Mouse (Mus musculus) MEL (cell line): ENCODE results near the gene Mapkap1. TPM values are rescaled to one million over a fixed set of nuclear protein-coding genes. Genes with fewer than 3 reads are reported as not detected.
A peak's percentile ranks its signal among the peaks of the same experiment; 100 is the strongest.

Experiments used
- DNase-seq: peaks from one replicate; pipeline ENCODE4 v3.0.0; 2011; ENCODE audit warnings: low read depth, low spot score
- H3K27ac ChIP-seq: 2 replicates; pipeline ENCODE4 v1.5.1; 2012; ENCODE audit warnings: low read depth, mild to moderate bottlenecking, control low read depth, low read length, moderate library complexity; ENCODE audit not compliant: control insufficient read depth
- H3K27me3 ChIP-seq, 2 experiments: fragments of 150-350 bp in 1 of 2; sonication (generic) in 1 of 2; 2 replicates each; pipeline ENCODE4 v1.6.1; 2012; ENCODE audit warnings: low read length in 2 of 2, mild to moderate bottlenecking in 2 of 2, improper control_type of control experiment in 1 of 2, moderate library complexity in 1 of 2; ENCODE audit not compliant: insufficient read depth in 2 of 2, control insufficient read depth in 1 of 2
- H3K36me3 ChIP-seq, 2 experiments: 2 replicates each; pipeline ENCODE4 v1.6.1; 2012 to 2014; ENCODE audit warnings: low read length in 2 of 2, improper control_type of control experiment in 1 of 2, inconsistent platforms in 1 of 2, mild to moderate bottlenecking in 1 of 2; ENCODE audit not compliant: insufficient read depth in 2 of 2, control insufficient read depth in 1 of 2
- H3K4me1 ChIP-seq, 2 experiments: fragments of 150-350 bp in 1 of 2; sonication (generic) in 1 of 2; 2 replicates each; pipeline ENCODE4 v1.6.1; 2012; ENCODE audit warnings: low read length in 2 of 2, improper control_type of control experiment in 1 of 2, mild to moderate bottlenecking in 1 of 2; ENCODE audit not compliant: insufficient read depth in 2 of 2, control insufficient read depth in 1 of 2
- H3K4me3 ChIP-seq, 2 experiments: fragments of 150-350 bp in 1 of 2; sonication (generic) in 1 of 2; 2 replicates each; pipeline ENCODE4 v1.5.1; 2012; ENCODE audit warnings: low read depth in 2 of 2, low read length in 2 of 2, mild to moderate bottlenecking in 2 of 2, moderate library complexity in 2 of 2, control low read depth in 1 of 2, improper control_type of control experiment in 1 of 2; ENCODE audit not compliant: control insufficient read depth in 1 of 2, insufficient read depth in 1 of 2
- H3K79me2 ChIP-seq: 2 replicates; pipeline ENCODE4 v1.6.1; 2012; ENCODE audit warnings: mild to moderate bottlenecking, low read length, moderate library complexity; ENCODE audit not compliant: control insufficient read depth, poor library complexity, insufficient read depth
- H3K9ac ChIP-seq: 2 replicates; pipeline ENCODE4 v1.6.1; 2012; ENCODE audit warnings: low read depth, mild to moderate bottlenecking, control low read depth, low read length, moderate library complexity; ENCODE audit not compliant: control insufficient read depth, poor library complexity, severe bottlenecking
- H3K9me3 ChIP-seq: fragments of 150-350 bp; sonication (generic); replicated peaks from 2 replicates; pipeline ENCODE4 v1.6.1; 2012; ENCODE audit warnings: mild to moderate bottlenecking, low read length, improper control_type of control experiment, moderate library complexity; ENCODE audit not compliant: insufficient read depth
- CTCF ChIP-seq, 3 experiments: IDR thresholded peaks in 2 of 3; conservative IDR thresholded peaks in 1 of 3; 2 replicates each; pipeline ENCODE4 v1.5.1; 2011 to 2012; ENCODE audit warnings: low read length in 3 of 3, low read depth in 2 of 3, mild to moderate bottlenecking in 2 of 3, improper control_type of control experiment in 1 of 3, inconsistent platforms in 1 of 3, mixed read lengths in 1 of 3, moderate library complexity in 1 of 3; ENCODE audit not compliant: control insufficient read depth in 1 of 3, insufficient read depth in 1 of 3, poor library complexity in 1 of 3, severe bottlenecking in 1 of 3
- E2F4 ChIP-seq: IDR thresholded peaks from 2 replicates; pipeline ENCODE4 v1.6.1; 2011; ENCODE audit warnings: low read depth, low read length, improper control_type of control experiment, borderline replicate concordance
- GABPA ChIP-seq: IDR thresholded peaks from 2 replicates; pipeline ENCODE4 v1.6.1; 2012; ENCODE audit warnings: low read depth, mild to moderate bottlenecking, inconsistent platforms, low read length, improper control_type of control experiment, moderate library complexity
- MEF2A ChIP-seq: IDR thresholded peaks from 2 replicates; pipeline ENCODE4 v1.6.1; 2014; ENCODE audit warnings: low read depth, mild to moderate bottlenecking, inconsistent platforms, low read length, improper control_type of control experiment; ENCODE audit not compliant: poor library complexity, insufficient replicate concordance, severe bottlenecking; ENCODE audit errors: extremely low read depth
- MYB ChIP-seq: IDR thresholded peaks from 2 replicates; pipeline ENCODE4 v1.6.1; 2011; ENCODE audit warnings: mild to moderate bottlenecking, low read depth, low read length, improper control_type of control experiment
- POLR2A ChIP-seq, 2 experiments: IDR thresholded peaks; 2 replicates each; pipeline ENCODE4 v1.6.1; 2011 to 2012; ENCODE audit warnings: low read length in 2 of 2, mild to moderate bottlenecking in 2 of 2, control low read depth in 1 of 2, improper control_type of control experiment in 1 of 2, low read depth in 1 of 2, moderate library complexity in 1 of 2; ENCODE audit not compliant: control insufficient read depth in 1 of 2, insufficient read depth in 1 of 2, poor library complexity in 1 of 2
- POLR2AphosphoS2 ChIP-seq: IDR thresholded peaks from 2 replicates; pipeline ENCODE4 v1.6.1; 2011; ENCODE audit warnings: low read length, improper control_type of control experiment
- POLR2AphosphoS5 ChIP-seq: IDR thresholded peaks from 2 replicates; pipeline ENCODE4 v1.6.1; 2012; ENCODE audit warnings: low read depth, borderline replicate concordance, mild to moderate bottlenecking, inconsistent platforms, low read length, moderate library complexity, mixed read lengths
- RAD21 ChIP-seq: IDR thresholded peaks from 2 replicates; pipeline ENCODE4 v1.6.1; 2011; ENCODE audit warnings: mild to moderate bottlenecking, low read depth, low read length, improper control_type of control experiment
- SMC3 ChIP-seq: IDR thresholded peaks from 2 replicates; pipeline ENCODE4 v1.6.1; 2011; ENCODE audit warnings: low read depth, low read length, improper control_type of control experiment
- TBP ChIP-seq: IDR thresholded peaks from 2 replicates; pipeline ENCODE4 v1.8.0; 2011; ENCODE audit warnings: low read depth, low read length, improper control_type of control experiment
- TCF12 ChIP-seq: IDR thresholded peaks from 2 replicates; pipeline ENCODE4 v1.6.1; 2014; ENCODE audit warnings: low read depth, mild to moderate bottlenecking, inconsistent platforms, low read length, improper control_type of control experiment, moderate library complexity
- UBTF ChIP-seq: IDR thresholded peaks from 2 replicates; pipeline ENCODE4 v1.6.1; 2012; ENCODE audit warnings: low read depth, mild to moderate bottlenecking, inconsistent platforms, low read length, improper control_type of control experiment, moderate library complexity, borderline replicate concordance; ENCODE audit not compliant: insufficient read depth
- ZC3H11A ChIP-seq: IDR thresholded peaks from 2 replicates; pipeline ENCODE4 v1.6.1; 2012; ENCODE audit warnings: low read depth, mild to moderate bottlenecking, inconsistent platforms, low read length, improper control_type of control experiment
- ZMIZ1 ChIP-seq: IDR thresholded peaks from 2 replicates; pipeline ENCODE4 v1.6.1; 2012; ENCODE audit warnings: low read depth, mild to moderate bottlenecking, inconsistent platforms, low read length, improper control_type of control experiment, moderate library complexity
- ZNF384 ChIP-seq: IDR thresholded peaks from 2 replicates; pipeline ENCODE4 v1.6.1; 2012; ENCODE audit warnings: low read depth, mild to moderate bottlenecking, inconsistent platforms, low read length, improper control_type of control experiment
- polyA plus RNA-seq, 2 experiments: library from polyadenylated mRNA; stranded (reverse) in 1 of 2; unstranded in 1 of 2; fragments of >175 nt in 1 of 2; fragments of >200 nt in 1 of 2; gene quantifications; 2 replicates each; pipeline versions ENCODE4 v1.2.1 to v1.2.4; 2012; ENCODE audit warnings: low replicate concordance in 2 of 2, low read depth in 1 of 2; ENCODE audit not compliant: insufficient read length in 2 of 2, insufficient read depth in 1 of 2, missing spikeins in 1 of 2
- total RNA-seq: library from RNA; depleted of rRNA; stranded (reverse); fragments of 300-350 nt; gene quantifications from 2 replicates; pipeline ENCODE4 v1.2.3, GENCODE M21; 2012

Gene Mapkap1
- total and polyA plus RNA-seq, 3 experiments: 42.1 to 52.5 TPM; not detected in 1

DNA sequence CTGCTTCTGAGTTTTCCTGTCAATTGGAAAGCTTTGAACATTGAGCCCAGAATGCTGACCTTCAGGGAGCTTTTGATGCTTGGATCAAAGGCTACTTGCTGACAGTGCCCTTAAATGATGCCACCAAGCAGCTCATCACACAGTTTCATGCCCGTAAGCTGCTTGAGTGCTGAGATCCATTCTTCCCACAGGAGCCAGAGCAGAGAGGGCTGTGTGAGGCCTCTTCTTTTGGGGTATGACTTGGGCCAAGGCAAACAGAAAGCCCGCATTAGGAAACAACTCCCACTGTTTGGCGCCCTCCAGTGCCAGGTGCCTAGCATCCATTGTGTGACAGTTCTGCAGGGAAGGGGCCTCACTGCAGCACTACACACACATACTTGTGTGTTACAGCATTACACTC is 123.5 kb downstream of the Mapkap1 start:
- TF ChIP-seq POLR2AphosphoS5 (no peak), RAD21 (peak; percentile 61), CTCF (IDR thresholded peaks at IDR 0.05 in 2 of 3, conservative IDR thresholded peaks at IDR 0.05 in 1 of 3; ENCODE audit: control insufficient read depth in 1 of 3, insufficient read depth in 1 of 3, low read depth in 2 of 3, low read length in 3 of 3, poor library complexity in 1 of 3, severe bottlenecking in 1 of 3) (peak; percentile 31 to 65 (median 60); a peak in 5 of 6 replicates), ZC3H11A (peak; percentile 45; the same call in 1 of the 2 replicates), MEF2A (no peak), GABPA (no peak), SMC3 (peak; percentile 58), E2F4 (no peak)
- H3K9ac ChIP-seq: no peak overlapping the region
- H3K36me3 ChIP-seq: no peaks in the 10 kb centered on the region
- DNase-seq: peak; percentile 39
- no peak overlapping the region for H3K4me3 ChIP-seq
- H3K4me1 ChIP-seq: no peaks in the 10 kb centered on the region
- H3K9me3 ChIP-seq: no peaks in the 10 kb centered on the region
- H3K27ac ChIP-seq: no peak overlapping the region
- H3K79me2 ChIP-seq: no peaks in the 10 kb centered on the region
- H3K27me3 ChIP-seq: no peaks in the 10 kb centered on the region

DNA sequence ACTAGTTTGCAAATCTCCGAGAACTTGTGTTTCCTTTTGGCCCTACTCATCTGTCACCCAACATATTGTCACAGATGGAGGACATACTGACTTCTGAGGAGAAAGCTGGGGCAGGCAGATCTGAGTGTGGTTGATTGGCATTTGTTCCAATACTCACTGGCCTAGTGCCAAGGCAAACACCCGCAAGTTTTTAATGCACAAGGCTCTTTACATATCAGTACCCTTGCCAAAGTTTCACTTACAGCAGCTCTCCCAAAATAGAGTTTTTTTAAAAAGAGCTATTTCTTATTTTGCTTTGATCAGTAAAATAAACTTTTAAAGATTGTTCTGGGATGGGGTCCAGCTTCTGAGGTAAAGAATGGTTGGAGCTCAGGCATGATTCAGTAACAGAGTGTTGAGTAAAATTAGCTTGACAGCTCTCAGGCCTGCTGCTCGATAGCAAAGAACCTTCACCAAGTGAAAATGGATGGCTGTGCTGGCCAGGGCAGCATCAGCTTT is 125.3 kb downstream of the Mapkap1 start:
- Histone ChIP-seq H3K27ac (no peak overlapping the region), H3K36me3 (no peaks in the 10 kb centered on the region), H3K79me2 (no peaks in the 10 kb centered on the region), H3K9ac (no peak overlapping the region)
- no peak for DNase-seq
- TF ChIP-seq MYB (no peak), UBTF (no peak), GABPA (no peak), TCF12 (no peak), POLR2AphosphoS2 (no peak), ZC3H11A (no peak), TBP (no peak), MEF2A (no peak), ZMIZ1 (no peak), CTCF (IDR thresholded peaks at IDR 0.05 in 2 of 3, conservative IDR thresholded peaks at IDR 0.05 in 1 of 3; ENCODE audit: control insufficient read depth in 1 of 3, insufficient read depth in 1 of 3, low read depth in 2 of 3, low read length in 3 of 3, poor library complexity in 1 of 3, severe bottlenecking in 1 of 3) (no peak), POLR2A (IDR thresholded peaks at IDR 0.05; ENCODE audit: control insufficient read depth in 1 of 2, insufficient read depth in 1 of 2, low read depth in 1 of 2, low read length in 2 of 2, poor library complexity in 1 of 2) (no peak), ZNF384 (no peak)
- TF ChIP-seq, all 39 proteins: peak for 0
- Histone ChIP-seq H3K9me3 (no peaks in the 10 kb centered on the region), H3K4me3 (no peak overlapping the region), H3K4me1 (no peaks in the 10 kb centered on the region), H3K27me3 (no peaks in the 10 kb centered on the region)
